Mouse (Mus musculus) heart, postnatal 0 days (tissue): Measurements from ENCODE around the gene Pola2. TPM values are rescaled to one million over a fixed set of nuclear protein-coding genes. Genes with fewer than 3 reads are reported as not detected.

ENCODE experiments used
- ATAC-seq: fragments of 200-750 bp; cut with Nextera tagmentation; 2 replicates; pipeline ENCODE4 v1.8.0; 2017; ENCODE audit warnings: low read depth, moderate number of reproducible peaks, moderate library complexity; ENCODE audit not compliant: insufficient read depth
- DNase-seq: peaks from one replicate; pipeline ENCODE4 v3.0.0-alpha.2; 2016; ENCODE audit warnings: low spot score
- H3K27ac ChIP-seq: fragments of 300-500 bp; sonication (generic); 2 replicates; pipeline ENCODE4 v1.5.1; 2014; ENCODE audit warnings: low read depth, mild to moderate bottlenecking
- H3K27me3 ChIP-seq: fragments of 300-500 bp; sonication (generic); 2 replicates; pipeline ENCODE4 v1.6.1; 2014; ENCODE audit warnings: low read length, mixed read lengths; ENCODE audit not compliant: control insufficient read depth, insufficient read depth
- H3K36me3 ChIP-seq: fragments of 300-500 bp; sonication (generic); replicated peaks from 2 replicates; pipeline ENCODE4 v1.6.1; 2014; ENCODE audit warnings: low read length, mixed read lengths; ENCODE audit not compliant: control insufficient read depth, insufficient read depth
- H3K4me1 ChIP-seq: fragments of 300-500 bp; sonication (generic); 2 replicates; pipeline ENCODE4 v1.6.1; 2014; ENCODE audit warnings: antibody characterized with exemption; ENCODE audit not compliant: control insufficient read depth, insufficient read depth
- H3K4me2 ChIP-seq: fragments of 300-500 bp; sonication (generic); 2 replicates; pipeline ENCODE4 v1.6.1; 2014; ENCODE audit warnings: low read depth, mild to moderate bottlenecking, low read length, moderate library complexity
- H3K4me3 ChIP-seq: fragments of 300-500 bp; sonication (generic); 2 replicates; pipeline ENCODE4 v1.5.1; 2014; ENCODE audit warnings: low read depth, low read length
- H3K9ac ChIP-seq: fragments of 300-500 bp; sonication (generic); replicated peaks from 2 replicates; pipeline ENCODE4 v1.6.1; 2014; ENCODE audit warnings: low read depth, low read length, mixed read lengths
- H3K9me3 ChIP-seq: fragments of 300-500 bp; sonication (generic); replicated peaks from 2 replicates; pipeline ENCODE4 v1.6.1; 2016; ENCODE audit warnings: low read length; ENCODE audit not compliant: control insufficient read depth
- CTCF ChIP-seq: IDR thresholded peaks from 2 replicates; pipeline ENCODE4 v1.5.1; 2016; ENCODE audit warnings: antibody characterized with exemption, control low read depth, low read depth
- EP300 ChIP-seq: IDR thresholded peaks from 2 replicates; pipeline ENCODE4 v1.6.1; 2016; ENCODE audit warnings: antibody characterized with exemption, low read depth
- WGBS: fragments of 180-500 bp; shearing (Covaris S2); extraction: QIAGEN DNeasy Blood & Tissue Kit; methylation state at CpG from one replicate; pipeline ENCODE4 v1.1.7; 2014; 5-methylcytosine and 5-hydroxymethylcytosine counted together
- polyA plus RNA-seq: library from polyadenylated mRNA; unstranded; fragments of >200 nt; fragmentation: Nextera tagmentation; extraction: Ambion mirVana; gene quantifications from 2 replicates; pipeline ENCODE4 v1.2.1, GENCODE M21; 2015
- total RNA-seq: library from RNA; depleted of rRNA; stranded (reverse); fragments of >200 nt; gene quantifications from 2 replicates; pipeline ENCODE4 v1.2.3, GENCODE M21; 2014; ENCODE audit warnings: low replicate concordance

Pola2 gene
- total and polyA plus RNA-seq, 2 experiments from 2014 or later, result 34.1 to 44.7 TPM

- no peaks in the 10 kb centered on the region for H3K9me3 ChIP-seq
- DNase-seq (no peak), ATAC-seq (no peak)
- WGBS, result 43% methylated on average over 16 of the region's 16 CpGs
- H3K36me3 ChIP-seq, result peaks cover 13% of the 10 kb centered on the region
- H3K27me3 ChIP-seq, result no peaks in the 10 kb centered on the region
- peak overlapping the region; percentile 23 for H3K4me3 ChIP-seq
- H3K9ac ChIP-seq, result peak overlapping the region; percentile 34; the same call in 1 of the 2 replicates
- no peak for TF ChIP-seq CTCF
- TF ChIP-seq EP300, result no peak
- H3K4me2 ChIP-seq, result peak overlapping the region; percentile 49
- peaks cover 36% of the 10 kb centered on the region for H3K4me1 ChIP-seq
- H3K27ac ChIP-seq, result peak overlapping the region; percentile 95
These were observed 12.4 kb downstream of the Pola2 start for GRCm38 (mm10) chr19:5951631-5952030.

- 87% methylated on average over 11 of the region's 11 CpGs for WGBS
These were observed 13.8 kb downstream of the Pola2 start for GRCm38 (mm10) chr19:5950218-5950617.

GRCm38 (mm10) chr19:5945891-5946290, 18.1 kb downstream of the Pola2 start:
- WGBS, result 42% methylated on average over 8 of the region's 8 CpGs
- H3K4me2 ChIP-seq, result no peak overlapping the region
- peak overlapping the region; percentile 36 for H3K27ac ChIP-seq
- ATAC-seq, result 0 out of 2 replicates have a peak, but pooled peaks have one; percentile 8
- DNase-seq, result no peak
- H3K9ac ChIP-seq, result no peak overlapping the region
- no peaks in the 10 kb centered on the region for H3K9me3 ChIP-seq
- no peaks in the 10 kb centered on the region for H3K27me3 ChIP-seq
- peaks cover 21% of the 10 kb centered on the region for H3K36me3 ChIP-seq
- TF ChIP-seq EP300 (no peak), CTCF (no peak)
- peaks cover 29% of the 10 kb centered on the region for H3K4me1 ChIP-seq
- H3K4me3 ChIP-seq, result no peak overlapping the region

More at GRCm38 (mm10) chr19:5950218-5950617, 13.8 kb downstream of the Pola2 start:
- no peaks in the 10 kb centered on the region for H3K9me3 ChIP-seq
- H3K27me3 ChIP-seq, result no peaks in the 10 kb centered on the region
- H3K9ac ChIP-seq, result no peak overlapping the region
- DNase-seq (no peak), ATAC-seq (no peak)
- peaks cover 36% of the 10 kb centered on the region for H3K4me1 ChIP-seq
- H3K27ac ChIP-seq, result no peak overlapping the region
- peaks cover 13% of the 10 kb centered on the region for H3K36me3 ChIP-seq
- H3K4me3 ChIP-seq, result no peak overlapping the region
- TF ChIP-seq EP300, result no peak
- no peak for TF ChIP-seq CTCF
- H3K4me2 ChIP-seq, result no peak overlapping the region

GRCm38 (mm10) chr19:5945027-5945426, 19.0 kb downstream of the Pola2 start:
- Histone ChIP-seq H3K27me3 (no peaks in the 10 kb centered on the region), H3K9me3 (no peaks in the 10 kb centered on the region), H3K27ac (peak overlapping the region; percentile 36), H3K9ac (no peak overlapping the region), H3K36me3 (peaks cover 17% of the 10 kb centered on the region), H3K4me1 (peaks cover 32% of the 10 kb centered on the region), H3K4me3 (no peak overlapping the region), H3K4me2 (no peak overlapping the region)
- peak; percentile 61 for DNase-seq
- 14% methylated on average over 7 of the region's 7 CpGs for WGBS
- peak; percentile 81 for ATAC-seq
- no peak for TF ChIP-seq CTCF
- TF ChIP-seq EP300, result peak; percentile 65; the same call in 1 of the 2 replicates

GRCm38 (mm10) chr19:5944145-5944544, 19.9 kb downstream of the Pola2 start:
- H3K4me3 ChIP-seq, result no peak overlapping the region
- TF ChIP-seq EP300 (no peak), CTCF (no peak)
- ATAC-seq (no peak), DNase-seq (no peak)
- H3K4me2 ChIP-seq, result no peak overlapping the region
- peaks cover 39% of the 10 kb centered on the region for H3K4me1 ChIP-seq
- H3K27ac ChIP-seq, result peak overlapping the region; percentile 60
- no peaks in the 10 kb centered on the region for H3K9me3 ChIP-seq
- H3K9ac ChIP-seq, result 0 out of 2 replicates have a peak overlapping the region, but pooled peaks have one; percentile 12
- H3K36me3 ChIP-seq, result peaks cover 10% of the 10 kb centered on the region
- 32% methylated on average over 8 of the region's 8 CpGs for WGBS
- H3K27me3 ChIP-seq, result no peaks in the 10 kb centered on the region

- DNase-seq (no peak), ATAC-seq (no peak)
- no peak overlapping the region for H3K4me2 ChIP-seq
- H3K27ac ChIP-seq, result no peak overlapping the region
- 87% methylated on average over 15 of the region's 15 CpGs for WGBS
- no peaks in the 10 kb centered on the region for H3K27me3 ChIP-seq
- H3K9me3 ChIP-seq, result no peaks in the 10 kb centered on the region
- no peak for TF ChIP-seq CTCF
- TF ChIP-seq EP300, result no peak
- H3K9ac ChIP-seq, result no peak overlapping the region
- no peak overlapping the region for H3K4me3 ChIP-seq
- peaks cover 8% of the 10 kb centered on the region for H3K36me3 ChIP-seq
- H3K4me1 ChIP-seq, result peaks cover 39% of the 10 kb centered on the region
These were observed 20.6 kb downstream of the Pola2 start for GRCm38 (mm10) chr19:5943404-5943803.
